Mouse (Mus musculus) forebrain, postnatal 0 days (tissue): ENCODE results near the gene Slc35g1. TPM values are rescaled to one million over a fixed set of nuclear protein-coding genes. Genes with fewer than 3 reads are reported as not detected.

Experiments
- ATAC-seq: fragments of 200-750 bp; cut with Nextera tagmentation; 2 replicates; pipeline ENCODE4 v1.8.0; 2017; ENCODE audit warnings: mild to moderate bottlenecking, moderate library complexity
- DNase-seq: peaks from one replicate; pipeline ENCODE4 v3.0.0-alpha.2; 2015
- H3K27ac ChIP-seq: fragments of 300-500 bp; sonication (generic); 2 replicates; pipeline ENCODE4 v1.5.1; 2014; ENCODE audit warnings: low read depth, mild to moderate bottlenecking, antibody characterized with exemption, low read length, moderate library complexity, mixed read lengths
- H3K27me3 ChIP-seq: fragments of 300-500 bp; sonication (generic); 2 replicates; pipeline ENCODE4 v1.6.1; 2014; ENCODE audit warnings: mild to moderate bottlenecking, low read length, mixed read lengths; ENCODE audit not compliant: insufficient read depth
- H3K36me3 ChIP-seq: fragments of 300-500 bp; sonication (generic); 2 replicates; pipeline ENCODE4 v1.6.1; 2014; ENCODE audit warnings: mild to moderate bottlenecking, moderate library complexity; ENCODE audit not compliant: insufficient read depth
- H3K4me1 ChIP-seq: fragments of 300-500 bp; sonication (generic); 2 replicates; pipeline ENCODE4 v1.6.1; 2014; ENCODE audit warnings: antibody characterized with exemption; ENCODE audit not compliant: insufficient read depth
- H3K4me2 ChIP-seq: fragments of 300-500 bp; sonication (generic); 2 replicates; pipeline ENCODE4 v1.6.1; 2014; ENCODE audit warnings: low read depth, mild to moderate bottlenecking, moderate library complexity
- H3K4me3 ChIP-seq: fragments of 300-500 bp; sonication (generic); 2 replicates; pipeline ENCODE4 v1.5.1; 2014; ENCODE audit warnings: low read depth, low read length, mixed read lengths
- H3K9ac ChIP-seq: fragments of 300-500 bp; sonication (generic); 2 replicates; pipeline ENCODE4 v1.6.1; 2014; ENCODE audit warnings: mild to moderate bottlenecking
- H3K9me3 ChIP-seq: fragments of 300-500 bp; sonication (generic); 2 replicates; pipeline ENCODE4 v1.6.1; 2016; ENCODE audit warnings: low read length
- CTCF ChIP-seq: sonication (generic); IDR thresholded peaks from 2 replicates; pipeline ENCODE4 v1.5.1; 2016; ENCODE audit warnings: antibody characterized with exemption, control low read depth, low read depth
- WGBS: fragments of 180-500 bp; shearing (Covaris S2); extraction: QIAGEN DNeasy Blood & Tissue Kit; methylation state at CpG from one replicate; pipeline ENCODE4 v1.1.7; 2014; 5-methylcytosine and 5-hydroxymethylcytosine counted together
- polyA plus RNA-seq: library from polyadenylated mRNA; unstranded; fragments of >200 nt; fragmentation: Nextera tagmentation; extraction: Ambion mirVana; gene quantifications from 2 replicates; pipeline ENCODE4 v1.2.1, GENCODE M21; 2015
- total RNA-seq: library from RNA; depleted of rRNA; stranded (reverse); fragments of >200 nt; gene quantifications from 2 replicates; pipeline ENCODE4 v1.2.3, GENCODE M21; 2014

The Slc35g1 gene
- total and polyA plus RNA-seq, 2 experiments from 2014 or later = 1.3 to 3.2 TPM

DNA sequence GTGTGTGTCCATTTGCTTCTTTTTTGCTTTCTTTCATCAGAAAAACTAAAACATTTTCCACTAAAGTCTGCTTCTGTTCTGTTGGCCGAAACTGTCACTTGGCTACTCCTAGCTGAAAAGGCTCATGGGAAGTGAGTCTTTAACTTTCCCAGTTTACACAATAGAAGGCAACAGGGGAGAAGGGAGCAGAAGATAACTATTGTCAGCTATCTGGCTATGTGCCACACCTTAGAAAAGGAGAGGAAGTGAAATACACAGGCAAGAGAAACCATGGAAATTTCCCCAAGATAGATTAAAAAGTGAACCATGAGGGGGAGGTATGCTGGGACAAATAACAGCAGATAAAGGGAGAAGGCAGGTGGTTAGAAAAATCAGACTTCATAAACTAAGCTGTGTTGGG, 41.5 kb upstream of the Slc35g1 start:
- H3K4me1 ChIP-seq = no peaks in the 10 kb centered on the region
- no peak overlapping the region for H3K4me3 ChIP-seq
- ATAC-seq (no peak), DNase-seq (no peak)
- H3K9me3 ChIP-seq = no peaks in the 10 kb centered on the region
- 72% methylated on average over 1 of the region's 1 CpGs for WGBS
- TF ChIP-seq CTCF = no peak
- no peaks in the 10 kb centered on the region for H3K27me3 ChIP-seq
- H3K4me2 ChIP-seq = no peak overlapping the region
- H3K27ac ChIP-seq = no peak overlapping the region
- H3K9ac ChIP-seq = no peak overlapping the region
- H3K36me3 ChIP-seq = no peaks in the 10 kb centered on the region

DNA sequence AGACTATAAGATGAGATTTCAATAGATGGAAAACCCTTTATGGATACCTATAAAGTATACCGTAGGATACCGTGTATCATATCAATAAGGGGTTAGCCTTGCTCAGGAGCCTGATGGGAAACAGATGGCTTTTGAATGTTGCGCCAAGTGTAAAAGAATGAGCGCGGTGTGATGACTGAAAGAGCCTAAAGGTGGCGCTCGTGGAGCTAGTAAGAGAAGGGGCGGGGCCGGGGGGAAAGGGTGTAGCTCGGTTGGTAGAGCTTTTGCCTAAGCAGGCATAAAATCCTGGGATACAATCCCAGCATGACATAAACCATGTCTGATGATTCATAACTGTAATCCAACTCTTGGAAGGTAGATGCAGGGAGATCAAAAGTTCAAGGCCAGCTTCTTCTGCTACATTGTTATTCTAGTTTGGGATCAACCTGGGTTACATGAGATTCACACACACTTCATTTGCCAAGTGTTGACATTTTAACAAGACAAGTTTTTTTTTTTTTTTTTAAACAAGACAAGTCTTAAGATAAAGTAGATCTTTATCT, 40.9 kb upstream of the Slc35g1 start:
- Histone ChIP-seq H3K4me1 (no peaks in the 10 kb centered on the region), H3K4me2 (no peak overlapping the region), H3K27me3 (no peaks in the 10 kb centered on the region), H3K9me3 (no peaks in the 10 kb centered on the region), H3K36me3 (no peaks in the 10 kb centered on the region), H3K9ac (no peak overlapping the region), H3K4me3 (no peak overlapping the region), H3K27ac (no peak overlapping the region)
- ATAC-seq (no peak), DNase-seq (no peak)
- no peak; the same call in 1 of the 2 replicates for TF ChIP-seq CTCF
- WGBS = 74% methylated on average over 10 of the region's 10 CpGs

DNA sequence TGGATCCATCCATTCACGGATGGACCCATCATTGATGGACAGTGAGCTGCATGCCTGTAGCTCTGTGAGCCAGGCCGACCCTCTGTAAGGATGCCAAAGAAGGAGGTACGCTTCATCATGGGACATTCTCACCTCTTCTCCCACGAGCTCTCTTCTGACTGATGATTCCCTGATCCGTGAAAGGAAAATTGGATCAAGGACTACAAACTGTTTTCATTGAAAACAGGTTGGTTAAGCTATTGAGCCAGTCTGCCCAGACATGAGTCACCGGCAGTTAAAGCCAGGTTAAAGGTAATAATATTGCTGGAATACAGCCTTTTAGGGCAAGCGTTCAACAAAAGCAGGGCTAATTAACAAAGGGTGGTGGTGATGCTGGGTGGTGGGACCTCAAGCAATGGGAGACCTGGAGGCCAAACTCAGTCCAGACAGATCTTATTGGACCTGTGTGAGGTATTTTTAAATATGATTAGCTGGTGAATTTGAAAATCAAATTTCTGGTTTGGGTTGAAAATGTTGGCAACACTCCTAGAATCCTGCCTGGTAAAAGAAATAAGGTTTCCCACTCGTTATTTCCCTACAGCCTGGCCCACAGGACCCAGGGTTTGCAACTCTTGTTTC, 39.5 kb upstream of the Slc35g1 start:
- Histone ChIP-seq H3K4me1 (no peaks in the 10 kb centered on the region), H3K27me3 (no peaks in the 10 kb centered on the region), H3K4me3 (no peak overlapping the region), H3K27ac (no peak overlapping the region), H3K36me3 (no peaks in the 10 kb centered on the region), H3K4me2 (no peak overlapping the region), H3K9ac (no peak overlapping the region), H3K9me3 (no peaks in the 10 kb centered on the region)
- TF ChIP-seq CTCF = no peak
- DNase-seq = no peak
- ATAC-seq = no peak
- 62% methylated on average over 8 of the region's 8 CpGs for WGBS

GRCm38 (mm10) chr19:38357956-38358623, 37.7 kb upstream of the Slc35g1 start:
- Histone ChIP-seq H3K9me3 (no peaks in the 10 kb centered on the region), H3K9ac (no peak overlapping the region), H3K4me1 (no peaks in the 10 kb centered on the region), H3K36me3 (no peaks in the 10 kb centered on the region), H3K4me3 (no peak overlapping the region), H3K27ac (no peak overlapping the region), H3K27me3 (no peaks in the 10 kb centered on the region), H3K4me2 (no peak overlapping the region)
- 79% methylated on average over 9 of the region's 9 CpGs for WGBS
- TF ChIP-seq CTCF = no peak
- DNase-seq (no peak), ATAC-seq (no peak)

DNA sequence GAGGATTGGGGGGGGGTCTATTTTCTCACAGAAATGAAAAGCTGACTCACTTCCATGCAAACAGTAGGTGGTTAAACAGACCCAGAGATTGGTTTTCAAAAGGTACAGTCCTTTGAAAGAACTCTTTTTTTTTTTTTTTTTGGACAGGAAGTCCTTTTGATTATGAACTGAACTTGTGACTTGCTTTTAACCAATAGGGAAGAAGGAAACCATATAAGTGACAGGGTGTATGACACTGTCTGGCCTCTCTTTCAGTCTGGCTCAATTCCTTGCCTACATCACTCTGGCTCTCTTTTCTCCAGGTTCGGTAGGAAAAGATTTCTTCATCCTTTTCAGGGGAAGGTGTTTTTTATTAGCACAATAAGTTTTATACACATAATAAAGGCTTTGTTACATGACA, 36.5 kb upstream of the Slc35g1 start:
- no peak overlapping the region for H3K27ac ChIP-seq
- no peaks in the 10 kb centered on the region for H3K27me3 ChIP-seq
- H3K9me3 ChIP-seq = no peaks in the 10 kb centered on the region
- no peaks in the 10 kb centered on the region for H3K36me3 ChIP-seq
- DNase-seq = no peak
- no peak overlapping the region for H3K4me2 ChIP-seq
- no peak overlapping the region for H3K9ac ChIP-seq
- H3K4me1 ChIP-seq = no peaks in the 10 kb centered on the region
- WGBS = 72% methylated on average over 1 of the region's 1 CpGs
- no peak for TF ChIP-seq CTCF
- H3K4me3 ChIP-seq = no peak overlapping the region
- ATAC-seq = no peak

GRCm38 (mm10) chr19:38361850-38362249, 33.9 kb upstream of the Slc35g1 start:
- 55% methylated on average over 2 of the region's 2 CpGs for WGBS
- Histone ChIP-seq H3K27ac (no peak overlapping the region), H3K9me3 (no peaks in the 10 kb centered on the region), H3K36me3 (no peaks in the 10 kb centered on the region), H3K27me3 (no peaks in the 10 kb centered on the region), H3K4me1 (no peaks in the 10 kb centered on the region), H3K4me2 (no peak overlapping the region), H3K4me3 (no peak overlapping the region), H3K9ac (no peak overlapping the region)
- DNase-seq = peak; percentile 13
- peak; percentile 38 for ATAC-seq
- no peak for TF ChIP-seq CTCF

- no peak for TF ChIP-seq CTCF
- 3% methylated on average over 1 of the region's 1 CpGs for WGBS
- Histone ChIP-seq H3K9me3 (no peaks in the 10 kb centered on the region), H3K4me3 (no peak overlapping the region), H3K36me3 (no peaks in the 10 kb centered on the region), H3K27ac (no peak overlapping the region), H3K27me3 (no peaks in the 10 kb centered on the region), H3K4me1 (no peaks in the 10 kb centered on the region), H3K4me2 (no peak overlapping the region), H3K9ac (no peak overlapping the region)
- DNase-seq = no peak
- ATAC-seq = 0 out of 2 replicates have a peak, but pooled peaks have one; percentile 27
Measured at GRCm38 (mm10) chr19:38363358-38363757, 32.4 kb upstream of the Slc35g1 start.
